Mouse (Mus musculus): Measurements from ENCODE around the gene Eif4e. TPM values are rescaled to one million over a fixed set of nuclear protein-coding genes. Genes with fewer than 3 reads are reported as not detected.
"Not testable (repeated sequence)": the region's sequence is repeated elsewhere in the genome, so short reads cannot be mapped to it uniquely, and the experiment has no call there.

Gene Eif4e
- polyA plus RNA-seq, 1 experiment: 188 TPM

- no peak for DNase-seq (ENCODE audit: extremely low spot score in 1 of 2, low spot score in 1 of 2)
Measured at GRCm38 (mm10) chr3:138515656-138516370, 10.2 kb upstream of the Eif4e start.

GRCm38 (mm10) chr3:138517881-138518280 is 8.1 kb upstream of the Eif4e start:
- no peak for DNase-seq (ENCODE audit: extremely low spot score in 1 of 2, low spot score in 1 of 2)

GRCm38 (mm10) chr3:138519218-138519617 is 6.8 kb upstream of the Eif4e start:
- DNase-seq (ENCODE audit: extremely low spot score in 1 of 2, low spot score in 1 of 2): no peak

GRCm38 (mm10) chr3:138523956-138524355 is 2.0 kb upstream of the Eif4e start:
- DNase-seq (ENCODE audit: extremely low spot score in 1 of 2, low spot score in 1 of 2): no peak

- DNase-seq (ENCODE audit: extremely low spot score in 1 of 2, low spot score in 1 of 2): no peak
Measured at GRCm38 (mm10) chr3:138525494-138525893, 485 bp upstream of the Eif4e start.

GRCm38 (mm10) chr3:138526916-138527666 is 1.1 kb downstream of the Eif4e start:
- peak; percentile 98 for DNase-seq (ENCODE audit: extremely low spot score in 1 of 2, low spot score in 1 of 2)

GRCm38 (mm10) chr3:138527667-138528231 is 1.8 kb downstream of the Eif4e start:
- peak in 1 of 2 experiments; percentile 43 for DNase-seq (ENCODE audit: extremely low spot score in 1 of 2, low spot score in 1 of 2)

GRCm38 (mm10) chr3:138528265-138528664 is 2.3 kb downstream of the Eif4e start:
- DNase-seq (ENCODE audit: extremely low spot score in 1 of 2, low spot score in 1 of 2): no peak

GRCm38 (mm10) chr3:138530578-138531478 is 4.8 kb downstream of the Eif4e start:
- no peak for DNase-seq (ENCODE audit: extremely low spot score in 1 of 2, low spot score in 1 of 2)

GRCm38 (mm10) chr3:138531479-138532181 is 5.7 kb downstream of the Eif4e start:
- no peak for DNase-seq (ENCODE audit: extremely low spot score in 1 of 2, low spot score in 1 of 2)

GRCm38 (mm10) chr3:138532764-138533163 is 6.8 kb downstream of the Eif4e start:
- no peak for DNase-seq (ENCODE audit: extremely low spot score in 1 of 2, low spot score in 1 of 2)

- no peak for DNase-seq (ENCODE audit: extremely low spot score in 1 of 2, low spot score in 1 of 2)
Measured at GRCm38 (mm10) chr3:138536031-138536430, 10.1 kb downstream of the Eif4e start.

GRCm38 (mm10) chr3:138542621-138543020 is 16.6 kb downstream of the Eif4e start:
- no peak for DNase-seq (ENCODE audit: extremely low spot score in 1 of 2, low spot score in 1 of 2)

- no peak for DNase-seq (ENCODE audit: extremely low spot score in 1 of 2, low spot score in 1 of 2)
Measured at GRCm38 (mm10) chr3:138544117-138544516, 18.1 kb downstream of the Eif4e start.

- peak in 1 of 2 experiments; percentile 61 for DNase-seq (ENCODE audit: extremely low spot score in 1 of 2, low spot score in 1 of 2)
Measured at GRCm38 (mm10) chr3:138546678-138547077, 20.7 kb downstream of the Eif4e start.

GRCm38 (mm10) chr3:138549045-138549444 is 23.1 kb downstream of the Eif4e start:
- DNase-seq (ENCODE audit: extremely low spot score in 1 of 2, low spot score in 1 of 2): no peak

GRCm38 (mm10) chr3:138550336-138551123 is 24.6 kb downstream of the Eif4e start:
- DNase-seq (ENCODE audit: extremely low spot score in 1 of 2, low spot score in 1 of 2): no peak

- DNase-seq (ENCODE audit: extremely low spot score in 1 of 2, low spot score in 1 of 2): not testable (repeated sequence)
Measured at GRCm38 (mm10) chr3:138555279-138555678, 29.3 kb downstream of the Eif4e start.

GRCm38 (mm10) chr3:138558529-138558928 is 32.5 kb downstream of the Eif4e start:
- no peak for DNase-seq (ENCODE audit: extremely low spot score in 1 of 2, low spot score in 1 of 2)
